In the genomic region with DNA sequence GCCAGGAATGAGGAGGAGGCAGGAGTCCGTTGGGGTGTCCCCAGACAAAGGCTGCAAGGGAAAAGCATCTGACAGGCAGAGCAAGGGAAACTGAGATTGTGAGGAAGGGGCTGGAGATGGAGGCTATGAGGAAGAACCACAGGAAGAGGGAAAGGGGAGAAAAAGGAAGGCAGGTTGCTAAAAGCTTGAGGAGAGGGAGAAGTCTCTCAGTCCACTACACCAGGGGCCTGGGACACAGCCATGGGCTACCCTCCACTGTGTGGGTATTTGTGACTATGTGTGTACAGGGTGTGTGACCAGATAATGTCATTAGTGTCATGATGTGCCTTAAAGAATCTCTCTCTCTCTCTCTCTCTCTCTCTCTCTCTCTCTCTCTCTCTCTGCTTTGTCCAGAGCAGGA, we compare ENCODE assay signal across 10 mouse cellular contexts.
DNase-seq lines count a peak whose midpoint lies in the region; ATAC-seq lines count a peak whose summit lies in the region.
"Had no signal": no experiment of that assay in that cellular context is flagged by ENCODE, and none has a peak within 500 bp of the region (broad histone marks: within the 10 kb centered on the region; RNA-seq: fewer than 3 reads in every experiment).

No protein-coding gene starts in this region.

- ATAC-seq in heart, embryonic 13.5 days (ENCODE audit: extremely low read depth, insufficient number of reproducible peaks, low FRiP score, low TSS enrichment), result 0 out of 2 replicates have a peak, but pooled peaks have one; percentile 34
- ATAC-seq in embryonic facial prominence, embryonic 11.5 days (replicated peaks; ENCODE audit: insufficient number of reproducible peaks, low FRiP score, low TSS enrichment, low read depth), result no peak
- ATAC-seq in hindbrain, embryonic 12.5 days (ENCODE audit: low FRiP score), result 0 out of 2 replicates have a peak, but pooled peaks have one; percentile 11
- no peak for ATAC-seq in midbrain, embryonic 12.5 days (ENCODE audit: low FRiP score, low read depth)

- 0% methylated on average over 1 of the region's 1 CpGs for WGBS in heart, embryonic 13.5 days
- 0% methylated on average over 1 of the region's 1 CpGs for WGBS in embryonic facial prominence, embryonic 11.5 days
- 0% methylated on average over 1 of the region's 1 CpGs for WGBS in hindbrain, embryonic 12.5 days
- WGBS in midbrain, embryonic 12.5 days, result 0% methylated on average over 1 of the region's 1 CpGs

- peaks cover 6% of the 10 kb centered on the region for H3K4me1 ChIP-seq in heart, embryonic 13.5 days
- H3K4me1 ChIP-seq in embryonic facial prominence, embryonic 11.5 days (ENCODE audit: control insufficient read depth, insufficient read depth, low read length), result no peaks in the 10 kb centered on the region
- H3K4me1 ChIP-seq in hindbrain, embryonic 12.5 days, result peaks cover 18% of the 10 kb centered on the region
- peaks cover 11% of the 10 kb centered on the region for H3K4me1 ChIP-seq in midbrain, embryonic 12.5 days

- H3K9ac ChIP-seq in heart, embryonic 13.5 days, result 0 out of 2 replicates have a peak overlapping the region, but pooled peaks have one; percentile 28
- peak overlapping the region; percentile 7 for H3K9ac ChIP-seq in embryonic facial prominence, embryonic 11.5 days (replicated peaks; ENCODE audit: low read length)
- H3K9ac ChIP-seq in hindbrain, embryonic 12.5 days, result 0 out of 2 replicates have a peak overlapping the region, but pooled peaks have one; percentile 15
- peak overlapping the region; percentile 41 for H3K9ac ChIP-seq in midbrain, embryonic 12.5 days (replicated peaks)

- intact Hi-C loops in heart, postnatal 14 days (cut with DNase I), result no loop called here

- H3K4me2 ChIP-seq in heart, embryonic 13.5 days, result peak overlapping the region; percentile 60
- H3K4me2 ChIP-seq in embryonic facial prominence, embryonic 11.5 days (ENCODE audit: low read depth, low read length), result peak overlapping the region; percentile 39
- H3K4me2 ChIP-seq in hindbrain, embryonic 12.5 days (replicated peaks), result peak overlapping the region; percentile 58
- H3K4me2 ChIP-seq in midbrain, embryonic 12.5 days (replicated peaks), result peak overlapping the region; percentile 64

- peaks cover 100% of the 10 kb centered on the region for H3K27me3 ChIP-seq in heart, embryonic 13.5 days (replicated peaks)
- peaks cover 17% of the 10 kb centered on the region for H3K27me3 ChIP-seq in embryonic facial prominence, embryonic 11.5 days (ENCODE audit: control insufficient read depth, insufficient read depth, low read length)
- peaks cover 63% of the 10 kb centered on the region for H3K27me3 ChIP-seq in hindbrain, embryonic 12.5 days
- peaks cover 80% of the 10 kb centered on the region for H3K27me3 ChIP-seq in midbrain, embryonic 12.5 days

- H3K9me3 ChIP-seq in heart, embryonic 13.5 days, result no peaks in the 10 kb centered on the region
- no peaks in the 10 kb centered on the region for H3K9me3 ChIP-seq in embryonic facial prominence, embryonic 11.5 days (replicated peaks; ENCODE audit: control insufficient read depth, low read length)
- no peaks in the 10 kb centered on the region for H3K9me3 ChIP-seq in hindbrain, embryonic 12.5 days (replicated peaks)
- H3K9me3 ChIP-seq in midbrain, embryonic 12.5 days, result no peaks in the 10 kb centered on the region

- no peaks in the 10 kb centered on the region for H3K36me3 ChIP-seq in heart, embryonic 13.5 days
- no peaks in the 10 kb centered on the region for H3K36me3 ChIP-seq in embryonic facial prominence, embryonic 11.5 days (replicated peaks; ENCODE audit: control insufficient read depth, insufficient read depth, low read depth, low read length)
- H3K36me3 ChIP-seq in hindbrain, embryonic 12.5 days, result no peaks in the 10 kb centered on the region
- H3K36me3 ChIP-seq in midbrain, embryonic 12.5 days, result no peaks in the 10 kb centered on the region

- H3K4me3 ChIP-seq in heart, embryonic 13.5 days, result peak overlapping the region; percentile 31; the same call in 1 of the 2 replicates
- H3K4me3 ChIP-seq in embryonic facial prominence, embryonic 11.5 days (ENCODE audit: low read depth, low read length), result peak overlapping the region; percentile 11
- peak overlapping the region; percentile 32 for H3K4me3 ChIP-seq in hindbrain, embryonic 12.5 days
- peak overlapping the region; percentile 38 for H3K4me3 ChIP-seq in midbrain, embryonic 12.5 days
- H3K4me3 ChIP-seq: gastrocnemius, adult 2 months had no signal

- no peak overlapping the region for H3K27ac ChIP-seq in heart, embryonic 13.5 days (replicated peaks)
- H3K27ac ChIP-seq in embryonic facial prominence, embryonic 11.5 days (replicated peaks; ENCODE audit: low read depth, low read length), result no peak overlapping the region
- H3K27ac ChIP-seq in hindbrain, embryonic 12.5 days, result peak overlapping the region; percentile 17; the same call in 1 of the 2 replicates
- H3K27ac ChIP-seq in midbrain, embryonic 12.5 days (replicated peaks), result no peak overlapping the region
- H3K27ac ChIP-seq: gastrocnemius, adult 2 months had no signal

- no peak for DNase-seq in heart, postnatal 14 days
- no peak for DNase-seq in embryonic facial prominence, embryonic 11.5 days (ENCODE audit: low spot score)
- DNase-seq in left cerebral cortex, adult 11 months (ENCODE audit: low spot score), result no peak
- DNase-seq in cerebellum, adult 9-10 months, result no peak
- DNase-seq in ovary, postnatal 10 days (ENCODE audit: low spot score), result no peak
- DNase-seq: gastrocnemius, adult 2 months; kidney, adult 8-10 months had no signal

Comparison
In these comparisons a context has a peak if more than half of its experiments do, and no peak if none do; other contexts are left out.
1. ATAC-seq: peak in heart, embryonic 13.5 days (single experiment) and hindbrain, embryonic 12.5 days (single experiment); none in embryonic facial prominence, embryonic 11.5 days (single experiment) and midbrain, embryonic 12.5 days (single experiment).
2. Peak in every context shown above with its lines, with median percentiles within 50 percentile points of each other: H3K4me2 ChIP-seq, H3K4me3 ChIP-seq and H3K9ac ChIP-seq.